Mouse (Mus musculus) embryonic facial prominence, embryonic 14.5 days (tissue): ENCODE results near the gene Dennd5b. TPM values are rescaled to one million over a fixed set of nuclear protein-coding genes. Genes with fewer than 3 reads are reported as not detected.
"Not testable (repeated sequence)": the region's sequence is repeated elsewhere in the genome, so short reads cannot be mapped to it uniquely, and the experiment has no call there.

Experiments
- ATAC-seq: fragments of 200-750 bp; cut with Nextera tagmentation; 2 replicates; pipeline ENCODE4 v1.8.0; 2017; ENCODE audit warnings: low read depth, moderate number of reproducible peaks, moderate TSS enrichment
- DNase-seq: peaks from one replicate; pipeline ENCODE4 v3.0.0-alpha.2; 2015; ENCODE audit warnings: low spot score
- H3K27ac ChIP-seq: fragments of 300-500 bp; sonication (generic); replicated peaks from 2 replicates; pipeline ENCODE4 v1.5.1; 2014; ENCODE audit warnings: low read depth, mild to moderate bottlenecking, low read length, moderate library complexity
- H3K27me3 ChIP-seq: fragments of 300-500 bp; sonication (generic); replicated peaks from 2 replicates; pipeline ENCODE4 v1.6.1; 2014; ENCODE audit warnings: low read length; ENCODE audit not compliant: control insufficient read depth, insufficient read depth
- H3K36me3 ChIP-seq: fragments of 300-500 bp; sonication (generic); 2 replicates; pipeline ENCODE4 v1.6.1; 2014; ENCODE audit warnings: low read length, mixed read lengths; ENCODE audit not compliant: control insufficient read depth, insufficient read depth
- H3K4me1 ChIP-seq: fragments of 300-500 bp; sonication (generic); 2 replicates; pipeline ENCODE4 v1.6.1; 2014; ENCODE audit warnings: antibody characterized with exemption, low read length; ENCODE audit not compliant: control insufficient read depth, insufficient read depth
- H3K4me2 ChIP-seq: fragments of 300-500 bp; sonication (generic); 2 replicates; pipeline ENCODE4 v1.6.1; 2014; ENCODE audit warnings: low read depth, mild to moderate bottlenecking, low read length, moderate library complexity, mixed read lengths
- H3K4me3 ChIP-seq: fragments of 300-500 bp; sonication (generic); 2 replicates; pipeline ENCODE4 v1.5.1; 2014; ENCODE audit warnings: low read depth, mild to moderate bottlenecking, low read length
- H3K9ac ChIP-seq: fragments of 300-500 bp; sonication (generic); 2 replicates; pipeline ENCODE4 v1.6.1; 2014; ENCODE audit warnings: low read depth, mild to moderate bottlenecking, low read length, moderate library complexity, mixed read lengths
- H3K9me3 ChIP-seq: fragments of 300-500 bp; sonication (generic); 2 replicates; pipeline ENCODE4 v1.6.1; 2016; ENCODE audit warnings: low read length; ENCODE audit not compliant: control insufficient read depth
- WGBS: fragments of 180-500 bp; shearing (Covaris S2); extraction: QIAGEN DNeasy Blood & Tissue Kit; methylation state at CpG from one replicate; pipeline ENCODE4 v1.1.7; 2014; 5-methylcytosine and 5-hydroxymethylcytosine counted together
- polyA plus RNA-seq: library from polyadenylated mRNA; unstranded; fragments of >200 nt; fragmentation: Nextera tagmentation; extraction: Ambion mirVana; gene quantifications from 2 replicates; pipeline ENCODE4 v1.2.1, GENCODE M21; 2014

The Dennd5b gene
- polyA plus RNA-seq, 1 experiment from 2014 or later, result 4.8 TPM

DNA sequence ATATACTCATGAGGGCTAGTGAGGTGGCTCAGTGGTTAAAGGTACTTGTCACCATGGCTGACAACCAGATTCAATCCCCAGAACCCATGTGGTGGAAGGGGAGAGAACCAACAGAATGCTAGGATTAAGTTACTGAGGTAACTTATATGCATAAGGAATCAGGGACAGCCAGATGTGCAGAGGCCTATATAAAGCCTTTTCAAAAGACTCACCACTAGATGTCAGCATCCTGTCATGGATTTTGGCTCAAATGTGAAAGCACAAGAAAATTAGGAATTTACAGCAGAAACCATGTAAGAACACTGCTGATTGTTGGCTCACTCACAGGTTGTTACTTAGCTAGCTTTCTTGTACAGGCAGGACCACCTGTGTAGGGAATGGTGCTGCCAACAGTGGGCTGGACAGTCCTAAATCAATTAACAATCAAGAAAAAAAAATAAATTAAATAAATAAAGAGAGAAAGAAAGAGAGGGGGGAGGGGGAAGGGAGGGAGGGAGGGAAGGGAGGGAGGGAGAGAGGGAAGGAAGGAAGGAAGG, 90.6 kb downstream of the Dennd5b start:
- no peak for ATAC-seq
- Histone ChIP-seq H3K4me2 (no peak overlapping the region), H3K36me3 (peaks cover 42% of the 10 kb centered on the region; the same call in 1 of the 2 replicates), H3K27me3 (no peaks in the 10 kb centered on the region), H3K9me3 (no peaks in the 10 kb centered on the region), H3K27ac (no peak overlapping the region), H3K4me3 (no peak overlapping the region), H3K9ac (no peak overlapping the region), H3K4me1 (no peaks in the 10 kb centered on the region)
- DNase-seq, result peak; percentile 78

DNA sequence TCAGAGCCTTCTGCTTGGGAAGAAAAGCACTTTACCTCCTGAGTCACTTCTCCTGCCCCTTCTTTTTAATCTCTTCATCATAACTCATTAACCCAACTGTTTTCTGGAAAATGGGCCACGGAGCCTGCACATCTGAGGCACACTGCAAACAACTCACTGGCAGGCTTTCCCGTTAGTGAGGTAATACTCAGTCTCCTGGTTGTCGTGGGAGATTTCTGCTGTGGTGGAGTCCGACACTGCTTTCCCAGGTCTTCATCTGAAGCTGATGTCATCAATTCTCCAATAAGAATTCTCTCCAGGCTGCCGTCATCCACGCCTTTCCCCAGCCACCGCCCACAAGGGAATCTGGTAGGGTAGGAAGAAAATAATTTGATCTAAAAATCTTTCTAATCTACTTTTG, 96.5 kb downstream of the Dennd5b start:
- Histone ChIP-seq H3K27me3 (no peaks in the 10 kb centered on the region), H3K9ac (no peak overlapping the region), H3K4me3 (no peak overlapping the region), H3K27ac (no peak overlapping the region), H3K9me3 (no peaks in the 10 kb centered on the region), H3K4me1 (no peaks in the 10 kb centered on the region), H3K36me3 (peaks cover 60% of the 10 kb centered on the region), H3K4me2 (no peak overlapping the region)
- ATAC-seq (no peak), DNase-seq (no peak)
- 79% methylated on average over 7 of the region's 7 CpGs for WGBS

DNA sequence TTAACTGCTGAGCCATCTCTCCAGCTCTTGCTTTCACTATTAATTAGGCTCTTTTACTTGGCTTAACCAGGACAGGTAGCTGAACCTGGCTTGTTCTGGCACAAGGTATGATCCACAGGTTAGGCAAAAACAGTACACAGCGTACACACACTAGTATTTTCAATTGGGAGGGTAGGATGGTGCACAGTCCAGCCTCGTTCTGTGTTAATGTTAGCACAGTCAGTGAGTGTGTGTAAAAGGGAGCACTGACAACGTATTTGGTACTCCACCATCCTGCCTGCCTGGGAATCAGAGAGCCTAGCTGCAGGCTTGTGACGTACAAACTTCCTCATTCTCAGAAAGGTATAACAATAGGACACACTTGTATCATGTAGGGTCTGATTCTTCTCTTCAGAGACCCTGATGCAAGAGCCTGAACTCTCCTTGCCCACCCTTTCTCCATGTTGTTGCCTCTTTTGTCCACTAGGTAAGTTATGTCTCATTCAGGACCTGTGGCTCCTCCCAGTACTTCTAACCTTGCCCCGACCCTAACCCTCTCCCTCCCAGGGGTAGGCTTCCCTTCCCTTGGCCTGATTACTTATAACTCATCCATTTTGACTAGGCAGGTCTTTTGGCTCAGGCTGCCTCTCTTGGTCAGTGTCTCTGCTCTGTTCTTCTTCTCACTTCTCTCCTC, 107.0 kb downstream of the Dennd5b start:
- H3K36me3 ChIP-seq, result peaks cover 15% of the 10 kb centered on the region
- H3K9ac ChIP-seq, result no peak overlapping the region
- 68% methylated on average over 5 of the region's 5 CpGs for WGBS
- no peaks in the 10 kb centered on the region for H3K27me3 ChIP-seq
- no peak for DNase-seq
- no peak overlapping the region for H3K4me2 ChIP-seq
- H3K9me3 ChIP-seq, result no peaks in the 10 kb centered on the region
- no peak overlapping the region for H3K27ac ChIP-seq
- ATAC-seq, result no peak
- no peaks in the 10 kb centered on the region for H3K4me1 ChIP-seq
- H3K4me3 ChIP-seq, result no peak overlapping the region

DNA sequence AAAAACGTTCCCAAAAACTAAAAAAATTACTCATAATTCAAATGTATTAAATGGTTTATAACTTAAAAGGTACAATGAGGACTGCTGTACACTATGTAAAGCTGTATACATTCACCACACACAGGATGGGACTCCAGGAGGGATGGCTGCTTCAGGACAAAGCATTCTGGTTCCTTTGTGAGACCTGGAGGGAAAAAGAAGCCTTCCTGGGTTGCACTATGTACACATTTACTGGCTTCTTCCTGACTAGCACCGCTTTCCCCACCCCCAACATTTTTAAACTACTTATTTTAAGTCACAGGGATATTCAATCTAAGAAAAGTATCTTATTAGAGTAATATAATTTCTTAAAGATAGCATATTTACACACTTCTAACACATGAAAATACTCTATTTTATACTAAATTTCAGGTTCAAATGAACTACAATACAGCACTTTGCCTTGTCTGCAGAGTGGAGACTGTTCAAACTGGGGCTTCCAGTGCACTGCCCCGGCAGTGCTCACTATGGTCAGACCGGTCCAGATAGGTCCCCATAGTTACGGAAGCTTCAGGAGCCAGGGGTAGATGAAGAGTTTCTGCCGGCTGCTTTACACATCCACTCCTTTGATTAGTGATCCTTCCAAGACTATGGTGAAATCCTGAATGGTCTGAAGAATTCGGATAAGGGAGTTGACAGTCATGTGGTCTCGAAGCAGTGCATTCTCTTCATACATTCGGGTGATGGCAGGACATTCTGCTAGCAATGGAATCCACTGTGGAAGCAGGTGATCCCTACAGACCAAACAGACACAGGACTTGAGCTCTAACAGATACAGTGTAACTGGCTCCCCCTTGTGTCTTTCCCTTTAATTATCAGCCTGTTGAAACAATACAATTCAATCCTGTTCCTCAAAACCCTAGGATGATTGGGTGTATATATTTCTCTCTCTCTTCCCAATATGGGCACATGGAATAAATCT, 108.1 kb downstream of the Dennd5b start:
- H3K9me3 ChIP-seq, result no peaks in the 10 kb centered on the region
- H3K4me2 ChIP-seq, result no peak overlapping the region
- H3K36me3 ChIP-seq, result peaks cover 14% of the 10 kb centered on the region
- no peak overlapping the region for H3K9ac ChIP-seq
- H3K4me1 ChIP-seq, result no peaks in the 10 kb centered on the region
- no peak overlapping the region for H3K4me3 ChIP-seq
- peak; percentile 68 for ATAC-seq
- 33% methylated on average over 9 of the region's 9 CpGs for WGBS
- H3K27ac ChIP-seq, result no peak overlapping the region
- H3K27me3 ChIP-seq, result no peaks in the 10 kb centered on the region
- DNase-seq, result peak; percentile 82

DNA sequence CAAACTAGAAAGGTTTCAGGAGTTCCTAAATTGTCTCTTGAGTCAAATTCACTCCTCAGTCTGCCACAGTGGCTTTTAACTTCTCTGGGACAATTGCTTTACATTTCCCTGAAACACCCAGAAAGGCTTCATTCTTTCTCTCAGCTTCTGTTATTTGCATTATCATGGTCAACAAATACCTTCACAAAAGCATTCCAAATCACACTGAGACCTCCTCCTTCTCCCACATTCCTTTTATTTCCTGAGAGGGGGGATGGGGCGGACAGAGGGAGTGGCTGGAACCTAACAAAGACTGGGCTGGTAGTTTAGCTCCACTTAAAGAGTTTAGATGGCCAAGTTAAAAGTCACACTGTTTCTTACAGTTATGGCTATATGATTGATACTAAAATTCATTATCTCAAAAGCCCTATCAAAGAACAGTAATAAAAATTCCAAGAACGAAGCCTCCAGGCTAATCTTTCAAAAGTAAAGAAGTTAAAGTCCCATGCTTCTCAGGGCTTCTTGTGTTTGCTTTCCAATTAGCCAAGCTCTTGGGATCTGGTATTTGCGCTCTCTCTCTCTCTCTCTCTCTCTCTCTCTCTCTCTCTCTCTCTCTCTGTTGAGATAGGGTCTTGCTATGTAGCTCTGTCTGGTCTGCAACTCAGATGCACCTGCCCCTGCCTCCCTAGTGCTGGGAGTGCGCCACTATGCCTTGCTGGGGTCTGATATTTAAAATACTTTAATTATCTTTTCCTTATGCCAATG, 108.9 kb downstream of the Dennd5b start:
- Histone ChIP-seq H3K9ac (no peak overlapping the region), H3K4me1 (no peaks in the 10 kb centered on the region), H3K36me3 (peaks cover 6% of the 10 kb centered on the region), H3K27me3 (no peaks in the 10 kb centered on the region), H3K9me3 (no peaks in the 10 kb centered on the region), H3K4me2 (no peak overlapping the region), H3K4me3 (no peak overlapping the region), H3K27ac (no peak overlapping the region)
- peak; percentile 18 for DNase-seq
- 40% methylated on average over 4 of the region's 4 CpGs for WGBS
- ATAC-seq, result no peak

GRCm38 (mm10) chr6:148991660-148992372, 109.7 kb downstream of the Dennd5b start:
- Histone ChIP-seq H3K27ac (no peak overlapping the region), H3K9ac (no peak overlapping the region), H3K4me3 (no peak overlapping the region), H3K27me3 (no peaks in the 10 kb centered on the region), H3K4me1 (no peaks in the 10 kb centered on the region), H3K4me2 (no peak overlapping the region), H3K36me3 (peaks cover 6% of the 10 kb centered on the region), H3K9me3 (no peaks in the 10 kb centered on the region)
- 47% methylated on average over 6 of the region's 6 CpGs for WGBS
- ATAC-seq (no peak), DNase-seq (no peak)

- not testable (repeated sequence) for H3K4me1 ChIP-seq
These were observed 111.5 kb downstream of the Dennd5b start for GRCm38 (mm10) chr6:148989792-148990491.

More at GRCm38 (mm10) chr6:148989792-148990491, 111.5 kb downstream of the Dennd5b start:
- H3K36me3 ChIP-seq, H3K27me3 ChIP-seq, H3K27ac ChIP-seq, DNase-seq, H3K9me3 ChIP-seq, H3K4me3 ChIP-seq, H3K9ac ChIP-seq, H3K4me2 ChIP-seq, ATAC-seq: not testable (repeated sequence)
- WGBS, result 78% methylated on average over 1 of the region's 3 CpGs
